Mouse (Mus musculus) adrenal gland, postnatal 36 days (tissue): Measurements from ENCODE around the gene Ccdc24. TPM values are rescaled to one million over a fixed set of nuclear protein-coding genes. Genes with fewer than 3 reads are reported as not detected.

ENCODE experiments used
- DNase-seq, 2 experiments: peaks; one replicate each; pipeline ENCODE4 v3.0.0; 2021; ENCODE audit warnings: mixed read lengths in 1 of 2
- total RNA-seq, 2 experiments: library from RNA; stranded (reverse); gene quantifications; 2 replicates each; pipeline ENCODE4 v1.2.3; 2021

Ccdc24 gene
- total RNA-seq, 2 experiments from 2014 or later = 0.49 to 0.76 TPM

- DNase-seq = peak; percentile 23 to 64
Observed at GRCm38 (mm10) chr4:117830124-117830551, 42.2 kb downstream of the Ccdc24 start.

- DNase-seq = peak; percentile 72 to 83
Observed at GRCm38 (mm10) chr4:117829260-117830123, 42.9 kb downstream of the Ccdc24 start.

- no peak for DNase-seq
Observed at GRCm38 (mm10) chr4:117828572-117829145, 43.7 kb downstream of the Ccdc24 start.

GRCm38 (mm10) chr4:117818032-117818431, 54.3 kb downstream of the Ccdc24 start:
- no peak for DNase-seq

- no peak for DNase-seq
Observed at GRCm38 (mm10) chr4:117816776-117817175, 55.6 kb downstream of the Ccdc24 start.

Other genes with a start within 250 kb of the Ccdc24 start
- gene Dmap1, start 190.3 kb downstream of the Ccdc24 start, total RNA-seq = 10 to 100 TPM; 25.2 to 27.3 TPM
- gene Gm12845, start 148.1 kb downstream of the Ccdc24 start, total RNA-seq = not detected
- not detected for gene Klf17, start 106.9 kb downstream of the Ccdc24 start, total RNA-seq
- gene Slc6a9, start 38.1 kb downstream of the Ccdc24 start, total RNA-seq = 10 to 100 TPM in 1 of 2 experiments, 1 to 10 TPM in 1; 6.5 to 16.9 TPM
- gene B4galt2, start 10.9 kb upstream of the Ccdc24 start, total RNA-seq = 10 to 100 TPM in 1 of 2 experiments, 1 to 10 TPM in 1; 10.0 to 14.3 TPM
- 100 to 1,000 TPM; 215 to 216 TPM for gene Atp6v0b, start 14.8 kb upstream of the Ccdc24 start, total RNA-seq
- 1 to 10 TPM; 9.2 to 9.4 TPM for gene Dph2, start 19.5 kb upstream of the Ccdc24 start, total RNA-seq
- 10 to 100 TPM; 41.1 to 45.9 TPM for gene Ipo13, start 42.4 kb upstream of the Ccdc24 start, total RNA-seq
- gene Artn, start 57.2 kb upstream of the Ccdc24 start, total RNA-seq = under 1 TPM in 1 of 2 experiments, not detected in 1; 0.72 TPM